Mouse (Mus musculus) embryonic facial prominence, embryonic 13.5 days (tissue): ENCODE data around the gene Atp5g3. TPM values are rescaled to one million over a fixed set of nuclear protein-coding genes. Genes with fewer than 3 reads are reported as not detected.
A peak's percentile ranks its signal among the peaks of the same experiment; 100 is the strongest.

Experiments
- ATAC-seq: fragments of 200-750 bp; cut with Nextera tagmentation; 2 replicates; pipeline ENCODE4 v1.8.0; 2017; ENCODE audit warnings: low read depth; ENCODE audit not compliant: insufficient number of reproducible peaks, insufficient read depth, low FRiP score, low TSS enrichment
- H3K27ac ChIP-seq: fragments of 300-500 bp; sonication (generic); 2 replicates; pipeline ENCODE4 v1.5.1; 2015; ENCODE audit warnings: moderate library complexity, mild to moderate bottlenecking, inconsistent platforms
- H3K27me3 ChIP-seq: fragments of 300-500 bp; sonication (generic); 2 replicates; pipeline ENCODE4 v1.6.1; 2015; ENCODE audit warnings: mild to moderate bottlenecking, inconsistent platforms
- H3K36me3 ChIP-seq: fragments of 300-500 bp; sonication (generic); 2 replicates; pipeline ENCODE4 v1.6.1; 2015; ENCODE audit warnings: mild to moderate bottlenecking, inconsistent platforms
- H3K4me1 ChIP-seq: fragments of 300-500 bp; sonication (generic); 2 replicates; pipeline ENCODE4 v1.6.1; 2015; ENCODE audit warnings: inconsistent platforms
- H3K4me2 ChIP-seq: fragments of 300-500 bp; sonication (generic); 2 replicates; pipeline ENCODE4 v1.6.1; 2015; ENCODE audit warnings: moderate library complexity, mild to moderate bottlenecking, inconsistent platforms
- H3K4me3 ChIP-seq: fragments of 300-500 bp; sonication (generic); 2 replicates; pipeline ENCODE4 v1.5.1; 2015; ENCODE audit warnings: mild to moderate bottlenecking, inconsistent platforms
- H3K9ac ChIP-seq: fragments of 300-500 bp; sonication (generic); 2 replicates; pipeline ENCODE4 v1.6.1; 2015; ENCODE audit warnings: mild to moderate bottlenecking, inconsistent platforms
- H3K9me3 ChIP-seq: fragments of 300-500 bp; sonication (generic); 2 replicates; pipeline ENCODE4 v1.6.1; 2016; ENCODE audit warnings: inconsistent platforms
- WGBS: fragments of 180-500 bp; shearing (Covaris S2); methylation state at CpG from one replicate; pipeline ENCODE4 v1.1.7; 2015; ENCODE audit warnings: mixed read lengths; 5-methylcytosine and 5-hydroxymethylcytosine counted together
- polyA plus RNA-seq: library from polyadenylated mRNA; unstranded; fragments of >200 nt; fragmentation: Nextera tagmentation; extraction: Ambion mirVana; gene quantifications from 2 replicates; pipeline ENCODE4 v1.2.1, GENCODE M21; 2015

Atp5g3 gene
- 1,080 and 1,089 TPM in 2 replicates for polyA plus RNA-seq

DNA sequence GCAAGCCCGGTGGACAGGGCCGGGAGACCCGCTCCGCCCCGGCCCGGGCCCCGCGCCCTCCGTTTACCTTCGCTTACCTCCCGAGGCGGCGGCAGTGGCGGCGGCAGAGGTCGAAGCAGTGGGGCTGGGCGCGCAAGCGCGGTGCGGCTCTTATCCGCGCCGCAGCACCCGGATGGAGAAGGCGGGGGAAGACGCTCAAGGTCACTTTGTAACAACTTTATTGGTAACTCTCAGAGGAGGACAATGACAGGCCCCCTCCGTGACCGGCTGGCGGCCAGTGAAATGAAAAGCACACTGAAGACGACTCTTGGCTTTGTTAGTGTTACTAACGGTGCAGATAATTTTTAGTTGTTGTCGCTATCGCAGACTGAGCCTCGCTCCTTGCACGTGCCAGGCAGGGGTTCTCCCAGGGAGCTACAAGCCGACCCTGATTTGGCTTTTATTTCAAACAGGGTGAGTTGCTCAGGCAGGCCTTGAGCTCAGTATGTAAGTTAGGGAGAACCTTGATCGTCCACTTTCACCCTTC is at the start of gene Atp5g3:
Gene Atp5g3, minus strand, starts transcription at position 152 of the 526 bp plus-strand sequence.
- H3K36me3 ChIP-seq: peaks cover 28% of the 10 kb centered on the region
- peak; percentile 88 for ATAC-seq
- H3K4me3 ChIP-seq: peak within 1 kb of the TSS; percentile 99
- H3K4me2 ChIP-seq: peak within 1 kb of the TSS; percentile 82
- H3K27ac ChIP-seq: peak within 1 kb of the TSS; percentile 91
- 0 out of 2 replicates have a peak, but pooled peaks cover 3% of the 10 kb centered on the region for H3K27me3 ChIP-seq
- peaks cover 7% of the 10 kb centered on the region for H3K4me1 ChIP-seq
- no peaks in the 10 kb centered on the region for H3K9me3 ChIP-seq
- 1% methylated on average over 33 of the region's 38 CpGs for WGBS
- peak within 1 kb of the TSS; percentile 100 for H3K9ac ChIP-seq

DNA sequence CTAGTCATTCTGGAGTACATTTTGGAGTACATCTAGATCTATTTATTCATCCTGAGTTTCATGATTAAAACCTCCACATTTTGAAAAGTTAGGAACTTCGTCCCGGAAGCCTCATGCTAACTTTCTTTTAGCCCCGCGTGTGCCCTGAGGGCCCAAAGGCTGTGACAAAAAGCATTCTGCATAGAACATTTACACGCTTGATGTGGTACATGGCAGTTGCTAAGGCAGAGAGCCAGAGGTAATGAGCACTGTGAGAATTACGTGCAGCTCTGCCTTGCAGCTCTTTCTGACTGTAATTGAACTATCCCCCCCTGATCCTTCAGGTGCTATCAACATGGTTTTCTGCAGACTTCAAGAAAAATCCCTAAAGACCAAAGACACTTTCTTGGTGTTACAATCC is 47.2 kb upstream of the Atp5g3 start:
- no peak overlapping the region for H3K27ac ChIP-seq
- no peak overlapping the region for H3K4me2 ChIP-seq
- no peaks in the 10 kb centered on the region for H3K36me3 ChIP-seq
- ATAC-seq: no peak
- no peaks in the 10 kb centered on the region for H3K9me3 ChIP-seq
- peaks cover 5% of the 10 kb centered on the region; the same call in 1 of the 2 replicates for H3K4me1 ChIP-seq
- no peak overlapping the region for H3K4me3 ChIP-seq
- no peaks in the 10 kb centered on the region; the same call in 1 of the 2 replicates for H3K27me3 ChIP-seq
- 56% methylated on average over 6 of the region's 6 CpGs for WGBS
- H3K9ac ChIP-seq: no peak overlapping the region

DNA sequence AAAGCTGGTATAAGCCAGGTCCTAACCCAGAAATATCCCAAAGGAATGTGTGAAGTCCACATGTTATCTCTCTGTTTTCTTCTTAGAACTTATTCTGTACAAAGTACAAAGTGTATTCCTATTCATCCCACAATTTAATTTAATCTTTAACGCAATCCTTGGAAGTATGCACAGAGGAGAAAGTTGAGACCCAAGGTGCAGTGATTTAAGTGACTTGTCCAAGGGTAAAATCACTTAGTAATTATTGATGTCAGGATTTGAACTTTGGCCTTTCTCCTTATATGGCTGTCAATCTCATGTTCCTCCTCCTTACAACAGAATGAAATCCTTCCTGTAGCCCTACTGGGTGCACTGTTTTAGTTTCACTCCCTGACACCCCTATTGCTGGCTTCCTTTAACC is 42.5 kb upstream of the Atp5g3 start:
- Histone ChIP-seq H3K27me3 (no peaks in the 10 kb centered on the region; the same call in 1 of the 2 replicates), H3K36me3 (no peaks in the 10 kb centered on the region), H3K4me2 (no peak overlapping the region), H3K4me3 (no peak overlapping the region), H3K4me1 (peaks cover 5% of the 10 kb centered on the region), H3K9me3 (no peaks in the 10 kb centered on the region), H3K9ac (no peak overlapping the region), H3K27ac (no peak overlapping the region)
- no peak for ATAC-seq
- 60% methylated on average over 1 of the region's 1 CpGs for WGBS

DNA sequence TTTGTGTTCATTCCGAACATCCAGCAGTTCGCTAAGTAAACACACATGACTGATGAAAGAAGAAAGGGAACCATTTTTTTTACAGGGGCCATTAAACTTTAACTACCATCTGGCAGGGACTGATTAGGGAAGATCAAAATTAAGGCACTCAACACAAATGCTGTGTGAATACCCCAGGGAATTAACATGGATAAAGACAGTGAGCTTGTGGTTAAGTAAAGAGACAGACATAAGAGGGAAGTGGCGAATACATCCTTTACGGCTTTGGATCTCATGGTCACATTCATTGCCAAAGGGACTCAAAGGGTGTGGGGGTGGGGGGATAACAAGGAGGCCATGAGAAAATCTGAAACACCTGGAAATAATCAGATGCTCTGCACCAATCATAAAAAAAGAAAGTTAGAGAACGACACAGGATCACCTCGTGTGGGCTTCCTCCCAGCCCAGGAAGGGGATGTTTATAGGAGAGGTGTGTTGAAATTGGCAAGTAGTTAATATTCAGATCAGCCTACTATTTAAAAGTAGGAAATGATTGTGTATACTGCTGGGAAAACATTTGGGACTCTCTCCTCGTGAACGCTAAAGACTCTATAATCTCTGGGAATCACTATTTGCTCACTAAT is 41.6 kb upstream of the Atp5g3 start:
- Histone ChIP-seq H3K9ac (no peak overlapping the region), H3K4me1 (no peaks in the 10 kb centered on the region; the same call in 1 of the 2 replicates), H3K4me3 (no peak overlapping the region), H3K9me3 (no peaks in the 10 kb centered on the region), H3K4me2 (no peak overlapping the region), H3K27me3 (no peaks in the 10 kb centered on the region; the same call in 1 of the 2 replicates), H3K36me3 (no peaks in the 10 kb centered on the region), H3K27ac (no peak overlapping the region)
- WGBS: 29% methylated on average over 8 of the region's 8 CpGs
- ATAC-seq: no peak

DNA sequence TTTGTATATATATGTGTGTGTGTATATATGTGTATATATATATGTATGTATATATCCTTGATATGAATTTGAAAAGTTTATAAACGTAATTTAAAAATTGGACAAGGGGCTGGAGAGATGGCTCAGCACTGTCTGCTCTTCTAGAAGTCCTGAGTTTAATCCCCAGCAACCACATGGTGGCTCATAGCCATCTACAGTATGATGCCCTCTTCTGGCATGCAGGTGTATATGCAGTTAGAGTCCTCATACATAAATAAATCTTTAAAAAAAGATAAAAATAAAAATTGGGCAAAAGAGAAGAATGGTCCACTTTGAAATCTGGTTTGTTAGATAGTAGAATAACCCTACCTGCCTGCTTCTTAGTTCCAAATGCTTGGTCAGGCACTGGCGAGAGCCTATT is 36.2 kb upstream of the Atp5g3 start:
- H3K27ac ChIP-seq: no peak overlapping the region
- H3K9me3 ChIP-seq: no peaks in the 10 kb centered on the region
- no peak overlapping the region for H3K4me3 ChIP-seq
- H3K9ac ChIP-seq: no peak overlapping the region
- no peak overlapping the region for H3K4me2 ChIP-seq
- H3K36me3 ChIP-seq: no peaks in the 10 kb centered on the region
- no peaks in the 10 kb centered on the region for H3K4me1 ChIP-seq
- 85% methylated on average over 2 of the region's 2 CpGs for WGBS
- no peaks in the 10 kb centered on the region for H3K27me3 ChIP-seq
- no peak for ATAC-seq

DNA sequence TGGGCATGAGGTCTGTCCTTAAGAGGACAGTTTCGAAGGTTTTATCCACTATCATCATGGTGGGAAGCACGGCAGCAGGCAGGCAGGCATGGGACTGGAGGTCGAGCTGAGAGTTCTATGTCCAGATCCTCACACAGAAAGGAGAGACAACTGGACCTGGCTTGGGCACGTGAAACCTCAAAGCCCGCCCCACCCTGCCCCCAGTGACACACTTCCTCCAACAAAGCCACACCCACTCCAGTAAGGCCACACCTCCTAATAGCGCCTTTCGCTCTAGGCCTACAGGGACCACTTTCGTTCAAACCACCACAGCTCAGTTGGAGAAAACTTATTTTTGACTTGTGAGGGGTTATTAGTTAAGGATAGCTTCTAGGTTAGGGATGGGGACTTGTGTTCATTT is 32.6 kb upstream of the Atp5g3 start:
- no peaks in the 10 kb centered on the region for H3K27me3 ChIP-seq
- no peaks in the 10 kb centered on the region for H3K4me1 ChIP-seq
- H3K9ac ChIP-seq: no peak overlapping the region
- no peak for ATAC-seq
- H3K4me3 ChIP-seq: no peak overlapping the region
- no peak overlapping the region for H3K4me2 ChIP-seq
- H3K27ac ChIP-seq: no peak overlapping the region
- WGBS: 93% methylated on average over 8 of the region's 8 CpGs
- no peaks in the 10 kb centered on the region for H3K36me3 ChIP-seq
- no peaks in the 10 kb centered on the region for H3K9me3 ChIP-seq

DNA sequence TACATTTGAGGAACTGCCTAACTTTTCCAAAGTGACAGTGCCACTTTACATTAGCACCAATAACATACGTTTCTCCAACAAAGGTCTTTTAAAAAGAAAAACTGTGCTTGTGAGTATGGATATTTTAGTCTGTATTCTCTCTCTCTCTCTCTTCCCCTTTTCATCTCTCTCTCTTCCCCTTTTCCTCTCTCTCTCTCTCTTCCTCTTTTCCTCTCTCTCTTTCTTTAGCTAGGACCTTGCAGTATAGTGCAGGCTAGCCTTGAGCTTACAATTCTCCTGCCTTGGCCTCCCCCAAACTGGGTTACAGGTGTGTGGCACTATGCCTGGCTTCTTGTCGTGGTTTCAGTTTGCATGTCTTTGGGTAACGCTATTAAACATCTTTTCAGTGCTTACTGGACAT is 31.7 kb upstream of the Atp5g3 start:
- Histone ChIP-seq H3K9me3 (no peaks in the 10 kb centered on the region), H3K36me3 (no peaks in the 10 kb centered on the region), H3K9ac (no peak overlapping the region), H3K4me1 (no peaks in the 10 kb centered on the region), H3K27ac (no peak overlapping the region), H3K4me3 (no peak overlapping the region), H3K27me3 (no peaks in the 10 kb centered on the region), H3K4me2 (no peak overlapping the region)
- WGBS: 76% methylated on average over 3 of the region's 3 CpGs
- no peak for ATAC-seq

DNA sequence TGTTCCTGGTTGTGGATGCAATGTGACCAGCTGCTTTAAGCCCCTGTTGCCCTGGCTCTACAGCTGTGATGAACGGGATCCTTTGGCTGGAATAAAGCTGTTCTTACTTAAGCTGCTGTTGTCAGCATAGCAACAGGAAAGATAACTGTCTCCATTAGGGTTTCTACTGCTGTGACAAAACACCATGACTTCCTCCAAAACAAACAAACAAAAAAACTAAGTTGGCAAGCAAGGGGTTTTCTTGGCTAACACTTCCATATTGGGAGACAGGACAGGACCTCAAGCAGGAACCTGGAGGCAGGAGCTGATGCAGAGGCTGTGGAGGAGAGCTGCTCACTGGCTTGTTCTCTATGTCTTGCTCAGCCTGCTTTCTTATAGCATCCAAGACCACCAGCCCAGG is 30.2 kb upstream of the Atp5g3 start:
- 38% methylated on average over 1 of the region's 1 CpGs for WGBS
- Histone ChIP-seq H3K4me3 (no peak overlapping the region), H3K4me2 (no peak overlapping the region), H3K9me3 (no peaks in the 10 kb centered on the region), H3K4me1 (no peaks in the 10 kb centered on the region), H3K27me3 (no peaks in the 10 kb centered on the region), H3K36me3 (no peaks in the 10 kb centered on the region), H3K27ac (no peak overlapping the region), H3K9ac (no peak overlapping the region)
- ATAC-seq: no peak

DNA sequence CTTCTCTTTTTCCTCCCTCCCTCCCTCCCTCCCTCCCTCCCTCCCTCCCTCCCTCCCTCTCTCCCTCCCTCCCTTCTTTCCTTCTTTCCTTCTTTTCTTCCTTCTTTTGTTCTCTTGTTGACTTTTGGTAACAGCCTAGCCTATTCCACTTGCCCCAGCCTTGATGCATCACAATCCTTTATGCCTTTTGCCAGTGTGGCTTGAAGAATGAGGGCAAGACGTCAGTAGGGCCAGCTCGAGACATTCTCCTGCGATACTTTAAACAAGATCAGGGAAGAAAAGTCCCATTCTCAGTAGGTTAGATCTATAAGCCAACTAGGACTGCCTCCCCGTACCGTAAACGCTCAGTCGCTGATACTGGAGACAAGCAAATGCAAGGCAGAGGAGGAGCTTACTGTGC is 29.3 kb upstream of the Atp5g3 start:
- Histone ChIP-seq H3K36me3 (no peaks in the 10 kb centered on the region), H3K4me3 (no peak overlapping the region), H3K27ac (no peak overlapping the region), H3K4me1 (no peaks in the 10 kb centered on the region), H3K9me3 (no peaks in the 10 kb centered on the region), H3K4me2 (no peak overlapping the region), H3K9ac (no peak overlapping the region), H3K27me3 (no peaks in the 10 kb centered on the region)
- WGBS: 82% methylated on average over 7 of the region's 7 CpGs
- no peak for ATAC-seq

DNA sequence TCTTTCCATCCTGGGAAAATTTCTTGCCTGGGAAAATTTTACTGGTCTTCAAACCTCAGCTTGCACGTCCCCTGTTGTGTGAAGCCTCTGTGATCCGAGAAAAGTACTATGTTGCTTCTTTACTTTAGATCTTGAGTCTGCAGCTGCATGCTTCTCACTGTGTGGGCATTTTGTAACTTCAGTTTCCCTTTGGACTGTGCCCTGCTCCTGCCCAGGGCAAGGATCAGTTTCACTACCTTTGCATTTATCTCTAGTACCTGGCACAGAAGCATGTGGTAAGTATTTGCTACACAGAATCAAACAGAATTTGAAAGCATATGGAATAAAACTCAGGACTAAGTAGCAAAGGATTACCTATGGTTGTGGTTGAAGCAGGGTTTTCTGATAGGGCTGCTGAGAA is 27.8 kb upstream of the Atp5g3 start:
- 77% methylated on average over 2 of the region's 2 CpGs for WGBS
- ATAC-seq: no peak
- H3K9me3 ChIP-seq: no peaks in the 10 kb centered on the region
- no peak overlapping the region for H3K4me3 ChIP-seq
- H3K27me3 ChIP-seq: no peaks in the 10 kb centered on the region
- no peaks in the 10 kb centered on the region for H3K4me1 ChIP-seq
- no peak overlapping the region for H3K27ac ChIP-seq
- H3K9ac ChIP-seq: no peak overlapping the region
- no peak overlapping the region for H3K4me2 ChIP-seq
- no peaks in the 10 kb centered on the region for H3K36me3 ChIP-seq

DNA sequence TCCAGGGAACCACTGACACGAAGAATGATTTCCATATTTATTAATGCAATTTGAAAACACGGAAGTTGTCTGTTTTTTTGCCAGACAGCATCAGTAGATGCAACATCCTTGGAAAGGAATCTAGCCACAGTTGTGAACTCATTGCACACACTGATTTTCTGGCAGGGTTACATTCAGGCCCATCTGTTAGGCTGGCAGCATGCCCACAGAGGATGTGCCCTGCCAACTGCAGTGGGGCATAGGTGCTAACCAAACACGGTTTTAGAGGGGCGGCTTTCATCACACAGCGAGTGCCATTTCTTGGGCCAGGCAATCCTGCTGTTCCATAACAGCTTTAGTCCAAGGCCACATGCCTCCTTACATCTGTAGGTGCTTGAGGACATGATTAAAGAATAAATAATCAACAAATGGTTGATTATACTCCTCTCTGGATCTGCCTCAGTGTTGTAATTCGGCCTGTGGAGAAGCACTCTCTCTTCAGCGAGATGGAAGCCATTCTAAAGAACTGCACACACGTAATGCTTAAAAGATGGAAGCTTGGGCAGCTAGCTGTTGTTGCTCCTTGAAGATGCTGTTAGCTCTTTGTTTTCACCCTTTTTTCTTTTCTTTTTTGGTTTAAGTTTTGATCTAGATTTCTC is 21.7 kb upstream of the Atp5g3 start:
- H3K27me3 ChIP-seq: no peaks in the 10 kb centered on the region
- H3K4me2 ChIP-seq: no peak overlapping the region
- 73% methylated on average over 8 of the region's 8 CpGs for WGBS
- H3K27ac ChIP-seq: no peak overlapping the region
- no peak for ATAC-seq
- H3K9ac ChIP-seq: no peak overlapping the region
- H3K9me3 ChIP-seq: 0 out of 2 replicates have a peak, but pooled peaks cover 5% of the 10 kb centered on the region
- H3K4me1 ChIP-seq: peaks cover 13% of the 10 kb centered on the region
- no peak overlapping the region for H3K4me3 ChIP-seq
- H3K36me3 ChIP-seq: no peaks in the 10 kb centered on the region

DNA sequence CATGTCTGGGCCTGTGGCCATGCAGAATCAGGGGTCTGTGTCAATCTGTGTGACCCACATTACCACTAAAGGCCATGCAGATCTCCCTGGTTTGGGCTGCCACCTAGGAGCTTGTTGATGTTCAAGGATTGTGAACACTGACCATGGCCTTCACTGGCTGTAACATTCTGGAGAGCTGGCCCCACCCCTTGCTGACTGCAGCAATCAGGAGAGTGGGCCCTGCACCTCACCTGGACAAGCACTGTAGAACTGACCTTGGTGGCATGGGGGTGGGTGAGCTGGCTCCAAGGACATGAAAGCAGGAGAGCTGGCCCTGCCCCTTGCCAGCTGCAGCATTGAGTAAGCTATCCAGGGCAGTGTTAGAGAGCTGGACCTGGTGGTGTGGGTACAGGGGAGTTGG is 16.6 kb upstream of the Atp5g3 start:
- H3K4me1 ChIP-seq: peaks cover 16% of the 10 kb centered on the region
- H3K4me2 ChIP-seq: no peak overlapping the region
- 0 out of 2 replicates have a peak, but pooled peaks cover 5% of the 10 kb centered on the region for H3K9me3 ChIP-seq
- H3K36me3 ChIP-seq: no peaks in the 10 kb centered on the region
- H3K27ac ChIP-seq: no peak overlapping the region
- H3K27me3 ChIP-seq: no peaks in the 10 kb centered on the region
- H3K4me3 ChIP-seq: no peak overlapping the region
- no peak overlapping the region for H3K9ac ChIP-seq
- no peak for ATAC-seq
